Mouse (Mus musculus) cortical plate, adult 2 months (tissue): ENCODE measurements at regions not wholly inside any gene's neighbourhood (a gene's known extent, or its start where the extent isn't known, plus 50 kb on each side); places are given as distances from the start of the nearest gene placed in this dataset.

Source experiments
- H3K27ac ChIP-seq: fragments of 200-500 bp; 2 replicates; pipeline ENCODE4 v1.5.1; 2012; ENCODE audit warnings: low read length, control low read depth, inconsistent platforms; ENCODE audit not compliant: insufficient read depth
- H3K4me1 ChIP-seq: fragments of 200-500 bp; 2 replicates; pipeline ENCODE4 v1.6.1; 2011; ENCODE audit warnings: low read length; ENCODE audit not compliant: control insufficient read depth, insufficient read depth
- H3K4me3 ChIP-seq: fragments of 200-500 bp; 2 replicates; pipeline ENCODE4 v1.5.1; 2011; ENCODE audit warnings: mild to moderate bottlenecking, low read length, control low read depth; ENCODE audit not compliant: insufficient read depth
- CTCF ChIP-seq: fragments of 200-500 bp; IDR thresholded peaks from 2 replicates; pipeline ENCODE4 v1.5.1; 2011; ENCODE audit warnings: mild to moderate bottlenecking, control low read depth, low read length; ENCODE audit not compliant: insufficient read depth; ENCODE audit errors: extremely low read depth
- POLR2A ChIP-seq: fragments of 200-500 bp; IDR thresholded peaks from 2 replicates; pipeline ENCODE4 v1.6.1; 2011; ENCODE audit warnings: mild to moderate bottlenecking, low read length, control low read depth; ENCODE audit not compliant: insufficient read depth; ENCODE audit errors: extremely low read depth

- TF ChIP-seq POLR2A (no peak), CTCF (no peak)
- H3K4me3 ChIP-seq: no peak overlapping the region
- H3K27ac ChIP-seq: no peak overlapping the region
- H3K4me1 ChIP-seq: no peaks in the 10 kb centered on the region
These were observed 331.2 kb downstream of the Gm45692 start for GRCm38 (mm10) chr8:26450543-26450942.

- TF ChIP-seq POLR2A (no peak), CTCF (no peak)
- Histone ChIP-seq H3K27ac (no peak overlapping the region), H3K4me3 (no peak overlapping the region), H3K4me1 (no peaks in the 10 kb centered on the region)
These were observed 333.7 kb downstream of the Gm45692 start for GRCm38 (mm10) chr8:26452976-26453573.

- TF ChIP-seq POLR2A (no peak), CTCF (no peak)
- Histone ChIP-seq H3K4me3 (no peak overlapping the region), H3K27ac (no peak overlapping the region), H3K4me1 (no peaks in the 10 kb centered on the region)
These were observed 346.0 kb downstream of the Gm45692 start for GRCm38 (mm10) chr8:26465346-26465745.

- H3K27ac ChIP-seq: no peak overlapping the region
- H3K4me3 ChIP-seq: no peak overlapping the region
- H3K4me1 ChIP-seq: no peaks in the 10 kb centered on the region
- TF ChIP-seq CTCF (no peak), POLR2A (no peak)
These were observed 349.1 kb downstream of the Gm45692 start for GRCm38 (mm10) chr8:26468441-26468840.

DNA sequence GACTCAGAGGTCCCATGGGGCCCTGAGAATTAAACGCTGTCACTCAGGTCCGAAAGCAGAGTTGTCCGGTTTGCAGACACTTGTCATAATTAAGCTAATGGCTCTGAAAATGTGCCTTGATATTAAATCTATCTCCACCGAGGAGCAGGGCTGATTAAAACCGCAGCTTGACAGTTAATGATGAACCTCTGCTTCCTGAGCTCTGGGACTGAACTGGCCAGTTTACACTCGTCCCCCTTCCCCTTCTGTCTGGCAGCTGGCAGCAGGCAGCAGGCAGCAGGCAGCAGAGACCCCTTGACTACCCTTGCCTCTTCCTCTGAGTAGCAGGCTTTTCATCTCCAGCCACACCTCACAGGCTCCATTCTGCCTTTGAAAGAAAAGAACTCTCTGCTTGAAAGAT, 350.4 kb downstream of the Gm45692 start:
- TF ChIP-seq POLR2A: no peak
- TF ChIP-seq CTCF: no peak
- Histone ChIP-seq H3K27ac (no peak overlapping the region), H3K4me3 (no peak overlapping the region), H3K4me1 (no peaks in the 10 kb centered on the region)

- Histone ChIP-seq H3K27ac (no peak overlapping the region), H3K4me3 (no peak overlapping the region), H3K4me1 (no peaks in the 10 kb centered on the region)
- TF ChIP-seq POLR2A (no peak), CTCF (no peak)
These were observed 352.6 kb downstream of the Gm45692 start for GRCm38 (mm10) chr8:26471811-26472550.

GRCm38 (mm10) chr8:26484749-26485148, 365.4 kb downstream of the Gm45692 start:
- H3K4me3 ChIP-seq: no peak overlapping the region
- H3K4me1 ChIP-seq: no peaks in the 10 kb centered on the region
- no peak overlapping the region for H3K27ac ChIP-seq
- TF ChIP-seq POLR2A (no peak), CTCF (no peak)

- Histone ChIP-seq H3K4me1 (no peaks in the 10 kb centered on the region), H3K27ac (no peak overlapping the region), H3K4me3 (no peak overlapping the region)
- TF ChIP-seq CTCF: no peak
- no peak for TF ChIP-seq POLR2A
These were observed 368.5 kb downstream of the Gm45692 start for GRCm38 (mm10) chr8:26487866-26488265.

DNA sequence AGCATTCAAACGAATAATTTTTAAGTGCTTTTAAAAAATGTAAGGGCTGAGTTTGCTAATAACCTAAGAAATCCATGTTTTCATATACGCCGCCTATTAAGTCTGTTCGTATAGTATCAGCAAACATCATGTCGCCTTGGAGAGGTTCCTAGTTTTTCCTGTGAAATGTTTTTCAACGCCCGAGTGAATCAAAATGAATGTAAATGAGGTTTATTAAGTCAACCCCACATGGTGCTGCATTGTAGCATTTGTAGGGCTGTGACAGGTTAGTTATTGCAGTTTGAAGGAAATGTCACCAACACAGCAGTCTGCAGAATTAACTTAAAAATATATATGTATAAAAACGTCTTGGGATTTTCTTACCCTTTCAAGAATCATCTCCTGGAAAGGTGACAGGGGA, 369.3 kb downstream of the Gm45692 start:
- no peak overlapping the region for H3K27ac ChIP-seq
- H3K4me1 ChIP-seq: no peaks in the 10 kb centered on the region
- TF ChIP-seq POLR2A (no peak), CTCF (no peak)

DNA sequence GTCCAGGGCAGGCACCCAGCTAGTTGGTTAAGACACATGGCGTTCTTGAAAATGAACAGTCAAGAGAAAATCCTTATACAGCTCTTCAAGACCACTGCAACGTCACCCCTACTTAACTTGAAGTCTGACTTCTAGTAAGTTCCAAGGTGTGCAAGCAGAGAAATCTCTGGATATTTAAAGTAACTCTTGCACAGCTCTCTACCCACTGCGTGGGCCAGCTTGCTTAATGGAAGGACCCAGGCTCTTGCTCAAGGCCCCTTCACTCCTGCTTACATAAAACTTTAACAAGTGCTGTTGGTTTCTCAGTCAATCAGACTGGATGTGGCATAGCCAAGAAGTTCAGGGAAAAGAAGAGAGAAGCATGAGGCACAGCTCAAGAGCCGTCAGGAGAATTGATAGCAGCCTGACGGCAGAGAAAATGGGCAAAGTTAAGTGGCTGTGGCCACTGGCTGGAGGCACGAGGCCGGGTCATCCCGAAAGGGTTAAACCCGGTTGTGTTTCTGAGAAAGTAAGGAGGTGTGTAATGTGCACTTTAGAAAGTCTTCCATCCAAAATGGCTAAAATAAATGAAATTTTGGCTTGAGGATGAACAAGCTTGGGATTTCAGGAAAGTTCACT, 382.0 kb downstream of the Gm45692 start:
- Histone ChIP-seq H3K4me3 (no peak overlapping the region), H3K27ac (no peak overlapping the region), H3K4me1 (no peaks in the 10 kb centered on the region)
- no peak for TF ChIP-seq POLR2A
- no peak for TF ChIP-seq CTCF

More for the DNA sequence above, 369.3 kb downstream of the Gm45692 start:
- H3K4me3 ChIP-seq: no peak overlapping the region
